Mouse (Mus musculus): ENCODE data around the gene Pabpc4.

- TF ChIP-seq POLR2A (IDR thresholded peaks at IDR 0.05; ENCODE audit: low read depth, low read length) (no peak), CTCF (conservative IDR thresholded peaks at IDR 0.05; ENCODE audit: insufficient read depth, insufficient read length, low read depth, low read length) (no peak)
Observed at GRCm38 (mm10) chr4:123261721-123262401, at the start of gene Pabpc4.

All from kidney, adult 2 months (tissue).